Mouse (Mus musculus): ENCODE measurements around the gene Dhx40. TPM values are rescaled to one million over a fixed set of nuclear protein-coding genes. Genes with fewer than 3 reads are reported as not detected.
A peak's percentile ranks its signal among the peaks of the same experiment; 100 is the strongest.
"Not testable (repeated sequence)": the region's sequence is repeated elsewhere in the genome, so short reads cannot be mapped to it uniquely, and the experiment has no call there.

Dhx40 gene
- polyA plus RNA-seq, 1 experiment from 2014 or later: 19.7 TPM

DNA sequence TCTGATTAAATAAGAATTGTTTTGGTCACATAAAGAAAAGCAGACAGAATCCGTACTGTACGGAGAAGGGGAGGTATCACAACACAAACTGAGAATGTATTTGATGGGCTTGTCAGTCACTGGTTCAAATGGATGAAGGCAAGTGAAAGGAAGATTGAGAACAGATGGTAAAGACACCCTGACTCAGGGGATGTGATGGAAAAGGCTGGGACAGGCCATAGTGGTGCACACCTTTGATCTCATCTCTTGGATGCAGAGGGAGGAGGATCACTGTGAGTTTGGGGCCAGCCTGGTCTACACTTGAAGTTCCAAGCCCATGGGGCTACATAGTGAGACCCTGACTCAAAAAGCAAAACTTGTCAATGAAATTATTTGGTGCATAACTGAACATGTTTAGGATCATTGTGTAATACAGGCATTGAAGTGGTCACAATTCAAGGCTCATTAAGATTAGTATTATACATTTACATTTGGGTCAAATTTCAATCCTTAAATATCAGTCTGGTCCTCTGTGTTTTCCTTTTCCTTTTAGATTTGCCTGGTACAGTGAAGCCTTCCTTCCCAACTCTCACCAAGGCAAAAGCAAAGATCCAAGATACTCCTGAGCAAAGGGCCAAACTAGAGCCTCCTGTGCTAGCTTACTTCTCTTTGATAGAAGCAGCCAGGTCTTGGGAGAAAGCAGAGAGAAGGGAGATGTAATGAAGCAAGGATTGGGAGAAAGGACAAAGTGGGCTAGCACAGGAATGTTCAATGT lies 3.2 kb upstream of the Dhx40 start:
- H3K9me3 ChIP-seq: no peaks in the 10 kb centered on the region
- no peaks in the 10 kb centered on the region for H3K27me3 ChIP-seq (ENCODE audit: insufficient read depth, poor library complexity, severe bottlenecking)
- 84% methylated on average over 2 of the region's 2 CpGs for WGBS
- no peaks in the 10 kb centered on the region for H3K36me3 ChIP-seq
- DNase-seq (ENCODE audit: low spot score): no peak
- H3K4me3 ChIP-seq: no peak overlapping the region
- no peak overlapping the region for H3K27ac ChIP-seq
- 0 out of 2 replicates have a peak, but pooled peaks cover 4% of the 10 kb centered on the region for H3K4me1 ChIP-seq

DNA sequence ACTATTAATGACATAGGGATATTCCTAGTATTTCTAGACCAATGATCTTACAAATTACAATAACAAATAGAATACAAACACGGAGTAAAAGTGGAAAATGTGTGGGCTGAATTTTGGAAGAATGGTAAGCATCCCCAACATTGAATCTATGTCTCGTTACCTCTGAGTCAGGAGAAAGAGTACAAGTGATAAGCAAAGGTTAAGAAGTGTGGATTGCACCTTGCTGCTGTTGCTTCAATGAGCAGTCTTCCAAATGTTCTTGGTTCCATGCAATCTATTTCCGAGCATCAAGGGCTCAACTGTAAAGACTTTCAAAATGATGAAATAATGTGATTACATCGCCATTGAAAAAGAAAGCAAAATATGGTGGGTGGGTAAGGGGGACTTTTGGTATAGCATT lies 2.3 kb upstream of the Dhx40 start:
- Histone ChIP-seq H3K9me3 (no peaks in the 10 kb centered on the region), H3K27me3 (ENCODE audit: insufficient read depth, poor library complexity, severe bottlenecking) (no peaks in the 10 kb centered on the region), H3K36me3 (no peaks in the 10 kb centered on the region), H3K4me1 (0 out of 2 replicates have a peak, but pooled peaks cover 4% of the 10 kb centered on the region), H3K27ac (no peak overlapping the region), H3K4me3 (no peak overlapping the region)
- 66% methylated on average over 4 of the region's 4 CpGs for WGBS
- no peak for DNase-seq (ENCODE audit: low spot score)

DNA sequence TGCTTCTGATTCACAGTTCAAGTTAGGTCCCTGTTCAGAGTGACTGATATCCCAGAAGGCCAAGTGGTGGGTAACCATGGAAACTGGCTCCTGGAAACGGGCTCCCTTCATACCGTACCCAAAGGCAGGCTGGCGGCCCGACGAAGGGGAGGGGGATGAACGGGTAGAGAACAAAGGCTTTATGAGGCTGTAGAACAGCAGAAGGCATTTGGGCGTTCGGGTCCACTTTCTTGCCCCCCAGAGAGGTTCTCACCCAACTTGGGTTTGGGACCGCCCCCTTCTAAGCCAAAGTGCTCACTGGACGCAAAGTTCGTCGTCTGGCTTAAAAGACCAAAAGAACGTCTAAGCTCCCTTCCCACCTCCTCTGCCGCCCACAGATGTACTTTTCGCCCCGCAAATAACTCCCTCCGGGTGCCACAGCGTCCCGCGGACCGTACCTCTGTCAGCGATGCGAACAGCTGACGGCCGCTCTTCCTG lies 507 bp downstream of the Dhx40 start:
- peaks cover 19% of the 10 kb centered on the region for H3K36me3 ChIP-seq
- H3K27ac ChIP-seq: peak overlapping the region; percentile 86
- WGBS: under 1% methylated on average over 25 of the region's 25 CpGs
- peak overlapping the region; percentile 97 for H3K4me3 ChIP-seq
- peak; percentile 81 for DNase-seq (ENCODE audit: low spot score)
- H3K9me3 ChIP-seq: no peaks in the 10 kb centered on the region
- 0 out of 2 replicates have a peak, but pooled peaks cover 4% of the 10 kb centered on the region for H3K4me1 ChIP-seq
- H3K27me3 ChIP-seq (ENCODE audit: insufficient read depth, poor library complexity, severe bottlenecking): no peaks in the 10 kb centered on the region

DNA sequence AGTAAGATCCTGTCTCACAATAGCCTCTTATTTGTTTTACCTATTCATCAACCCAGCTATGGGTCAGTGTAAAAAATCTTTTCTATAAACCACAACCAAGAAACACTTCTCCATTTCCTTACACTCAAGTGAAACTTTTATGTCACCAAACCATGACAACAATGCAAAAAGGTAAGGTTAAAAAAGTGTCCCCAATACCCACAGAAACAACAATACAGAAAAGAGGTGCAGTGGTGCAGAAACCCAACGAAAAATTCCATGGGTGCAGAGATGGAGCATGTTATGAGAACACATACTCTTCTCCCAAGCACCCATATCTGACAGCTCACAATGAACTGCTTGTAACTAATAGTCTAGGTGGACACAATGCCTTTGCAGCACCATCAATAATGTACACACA lies 13.4 kb downstream of the Dhx40 start:
- no peak overlapping the region for H3K4me3 ChIP-seq
- no peaks in the 10 kb centered on the region for H3K9me3 ChIP-seq
- no peak overlapping the region for H3K27ac ChIP-seq
- H3K4me1 ChIP-seq: no peaks in the 10 kb centered on the region
- peaks cover 46% of the 10 kb centered on the region for H3K36me3 ChIP-seq
- no peak for DNase-seq (ENCODE audit: low spot score)
- 79% methylated on average over 1 of the region's 1 CpGs for WGBS
- no peaks in the 10 kb centered on the region for H3K27me3 ChIP-seq (ENCODE audit: insufficient read depth, poor library complexity, severe bottlenecking)

DNA sequence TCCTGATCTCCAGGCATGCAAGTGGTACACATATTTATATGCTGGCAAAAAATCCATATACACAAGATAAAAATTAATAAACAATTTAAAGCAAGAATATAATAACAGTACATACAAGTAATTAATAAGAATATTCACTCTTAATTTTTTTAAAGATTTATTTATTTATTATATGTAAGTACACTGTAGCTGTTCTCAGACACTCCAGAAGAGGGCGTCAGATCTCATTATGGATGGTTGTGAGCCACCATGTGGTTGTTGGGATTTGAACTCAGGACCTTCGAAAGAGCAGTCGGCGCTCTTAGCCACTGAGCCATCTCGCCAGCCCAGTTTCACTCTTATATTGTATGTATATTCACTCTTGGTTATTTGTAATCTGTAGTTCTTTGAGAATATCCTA lies 20.1 kb downstream of the Dhx40 start:
- not testable (repeated sequence) for H3K4me1 ChIP-seq; H3K27me3 ChIP-seq (ENCODE audit: insufficient read depth, poor library complexity, severe bottlenecking); DNase-seq (ENCODE audit: low spot score); H3K9me3 ChIP-seq; H3K4me3 ChIP-seq; H3K27ac ChIP-seq
- peaks cover 53% of the 10 kb centered on the region for H3K36me3 ChIP-seq
- 90% methylated on average over 5 of the region's 5 CpGs for WGBS

DNA sequence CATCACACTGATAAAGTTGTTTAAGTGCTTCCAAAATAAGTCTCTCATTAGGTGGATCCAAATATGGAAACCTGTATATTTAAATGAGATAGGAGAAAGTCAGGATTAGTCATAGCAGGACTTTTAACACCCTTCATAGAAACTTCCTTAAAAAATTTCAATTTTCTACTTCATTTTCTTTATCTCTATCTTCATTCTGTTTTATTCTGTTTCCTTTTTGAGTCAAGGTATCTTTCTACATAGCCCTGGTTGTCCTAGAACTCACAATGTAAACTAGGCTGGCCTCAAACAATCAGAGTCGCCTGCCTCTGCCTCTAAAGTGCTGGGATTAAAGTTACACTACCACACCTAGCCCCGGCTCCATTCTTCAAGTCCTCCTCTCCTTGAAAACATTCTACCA lies 21.8 kb downstream of the Dhx40 start:
- H3K27me3 ChIP-seq (ENCODE audit: insufficient read depth, poor library complexity, severe bottlenecking): no peaks in the 10 kb centered on the region
- no peaks in the 10 kb centered on the region for H3K9me3 ChIP-seq
- H3K4me1 ChIP-seq: no peaks in the 10 kb centered on the region
- H3K36me3 ChIP-seq: peaks cover 57% of the 10 kb centered on the region
- no peak overlapping the region for H3K27ac ChIP-seq
- no peak for DNase-seq (ENCODE audit: low spot score)
- WGBS: 90% methylated on average over 2 of the region's 2 CpGs
- H3K4me3 ChIP-seq: no peak overlapping the region

DNA sequence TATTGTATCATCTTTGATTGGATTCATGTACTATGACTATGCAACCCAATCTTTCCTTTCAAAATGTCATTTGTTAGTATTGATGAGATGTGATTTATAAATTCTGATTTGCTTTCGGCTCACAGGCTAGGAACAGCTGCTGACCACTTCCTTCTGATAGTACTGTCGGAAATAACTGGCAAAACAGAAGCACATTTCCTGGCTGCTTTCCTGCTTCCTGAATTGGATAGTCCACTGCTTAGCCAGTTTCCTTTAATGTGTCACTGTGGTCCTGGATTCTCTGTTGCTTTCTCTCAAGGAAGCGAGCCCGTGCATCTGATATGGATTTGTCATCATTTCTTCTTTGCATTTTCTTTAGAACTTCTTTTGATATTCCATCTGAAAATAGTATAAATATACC lies 37.7 kb downstream of the Dhx40 start:
- WGBS: 75% methylated on average over 4 of the region's 4 CpGs
- no peak overlapping the region for H3K4me3 ChIP-seq
- no peaks in the 10 kb centered on the region for H3K27me3 ChIP-seq (ENCODE audit: insufficient read depth, poor library complexity, severe bottlenecking)
- H3K4me1 ChIP-seq: no peaks in the 10 kb centered on the region
- H3K27ac ChIP-seq: no peak overlapping the region
- DNase-seq (ENCODE audit: low spot score): no peak
- peaks cover 27% of the 10 kb centered on the region; the same call in 1 of the 2 replicates for H3K36me3 ChIP-seq
- H3K9me3 ChIP-seq: no peaks in the 10 kb centered on the region

DNA sequence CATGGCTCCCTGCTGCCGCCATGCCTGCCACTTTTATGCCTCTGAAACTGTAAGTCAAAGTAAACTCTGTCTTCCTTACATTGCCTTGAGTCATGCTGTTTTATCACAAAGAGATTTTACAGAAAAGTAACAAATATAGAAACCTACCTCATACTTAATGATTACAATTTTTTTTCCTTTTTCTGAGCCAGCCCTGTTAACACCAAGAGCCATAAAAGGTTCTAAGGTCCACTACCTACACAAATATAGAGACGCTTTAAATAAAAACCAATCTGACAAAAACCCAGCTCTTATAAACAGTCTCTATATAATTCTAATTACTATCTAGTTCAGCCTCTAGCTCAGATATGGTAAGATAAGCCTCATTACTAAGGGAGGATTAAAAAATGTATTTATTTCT lies 43.0 kb downstream of the Dhx40 start:
- no peak for DNase-seq (ENCODE audit: low spot score)
- Histone ChIP-seq H3K27me3 (ENCODE audit: insufficient read depth, poor library complexity, severe bottlenecking) (no peaks in the 10 kb centered on the region), H3K9me3 (no peaks in the 10 kb centered on the region), H3K27ac (no peak overlapping the region), H3K4me1 (no peaks in the 10 kb centered on the region), H3K4me3 (no peak overlapping the region), H3K36me3 (peaks cover 9% of the 10 kb centered on the region; the same call in 1 of the 2 replicates)
- WGBS: 91% methylated on average over 2 of the region's 2 CpGs

DNA sequence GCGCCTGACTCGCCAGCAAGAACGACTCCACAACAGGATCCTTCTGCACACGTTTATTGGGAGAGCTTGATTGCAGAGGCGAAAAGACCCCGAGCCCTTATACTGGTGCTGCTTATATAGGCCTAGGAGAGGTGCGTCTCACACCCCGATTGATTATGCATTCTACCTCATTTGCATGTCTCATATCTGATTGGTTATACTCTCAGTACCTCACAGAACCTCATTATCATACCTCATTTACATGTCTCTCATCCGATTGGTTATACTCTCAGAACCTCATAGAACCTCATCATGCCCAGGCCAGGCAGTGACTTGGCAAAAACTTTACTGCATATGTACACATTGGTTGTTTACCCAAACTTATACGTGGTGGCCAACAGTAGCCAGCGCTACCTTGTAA lies 44.4 kb downstream of the Dhx40 start:
- H3K4me1 ChIP-seq; H3K27me3 ChIP-seq (ENCODE audit: insufficient read depth, poor library complexity, severe bottlenecking); H3K27ac ChIP-seq; DNase-seq (ENCODE audit: low spot score); H3K9me3 ChIP-seq; H3K36me3 ChIP-seq; H3K4me3 ChIP-seq: not testable (repeated sequence)
- WGBS: 96% methylated on average over 11 of the region's 11 CpGs

DNA sequence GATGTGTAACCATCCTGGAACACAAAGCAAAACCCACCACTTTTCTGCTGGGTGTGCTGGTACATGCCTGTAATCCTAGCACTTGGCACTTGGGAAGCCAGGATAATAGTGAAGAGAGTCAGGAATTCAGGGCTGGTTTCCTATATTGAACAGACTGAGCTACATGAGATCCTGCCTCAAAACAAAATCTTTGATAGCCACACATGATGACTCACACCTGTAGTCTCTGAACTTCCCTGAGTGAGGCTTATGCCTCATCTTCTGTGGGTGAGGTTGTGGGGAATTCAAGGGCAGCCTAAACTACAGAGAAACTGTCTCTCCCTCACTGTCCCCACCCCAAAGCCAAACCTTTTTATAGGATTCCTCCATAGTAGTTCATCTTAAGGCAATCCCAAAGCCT lies 47.2 kb downstream of the Dhx40 start:
- Histone ChIP-seq H3K4me3 (no peak overlapping the region), H3K36me3 (0 out of 2 replicates have a peak, but pooled peaks cover 3% of the 10 kb centered on the region), H3K4me1 (peaks cover 6% of the 10 kb centered on the region; the same call in 1 of the 2 replicates), H3K27me3 (ENCODE audit: insufficient read depth, poor library complexity, severe bottlenecking) (no peaks in the 10 kb centered on the region), H3K27ac (no peak overlapping the region), H3K9me3 (no peaks in the 10 kb centered on the region)
- DNase-seq (ENCODE audit: low spot score): no peak

DNA sequence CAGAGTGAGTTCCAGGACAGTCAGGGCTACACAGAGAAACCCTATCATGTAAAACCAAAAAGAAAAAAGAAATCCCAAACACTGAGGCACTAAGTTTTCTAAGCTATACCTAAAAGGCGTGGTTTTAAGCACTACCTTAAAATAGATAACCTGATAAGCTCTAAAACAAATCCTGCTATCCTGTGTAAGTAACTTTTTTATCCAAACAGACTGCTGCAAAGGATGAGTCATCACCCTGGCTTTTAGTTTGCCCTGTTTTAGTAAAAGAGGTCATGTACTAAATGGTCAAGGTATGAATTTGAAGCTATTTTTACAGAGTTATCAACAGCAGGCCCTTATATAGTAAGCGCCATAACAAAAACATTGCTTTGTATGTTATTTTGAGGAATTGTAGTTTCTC lies 47.7 kb downstream of the Dhx40 start:
- Histone ChIP-seq H3K27ac (no peak overlapping the region), H3K36me3 (0 out of 2 replicates have a peak, but pooled peaks cover 3% of the 10 kb centered on the region), H3K27me3 (ENCODE audit: insufficient read depth, poor library complexity, severe bottlenecking) (no peaks in the 10 kb centered on the region), H3K9me3 (no peaks in the 10 kb centered on the region), H3K4me1 (peaks cover 9% of the 10 kb centered on the region; the same call in 1 of the 2 replicates), H3K4me3 (no peak overlapping the region)
- WGBS: 95% methylated on average over 2 of the region's 2 CpGs
- no peak for DNase-seq (ENCODE audit: low spot score)

DNA sequence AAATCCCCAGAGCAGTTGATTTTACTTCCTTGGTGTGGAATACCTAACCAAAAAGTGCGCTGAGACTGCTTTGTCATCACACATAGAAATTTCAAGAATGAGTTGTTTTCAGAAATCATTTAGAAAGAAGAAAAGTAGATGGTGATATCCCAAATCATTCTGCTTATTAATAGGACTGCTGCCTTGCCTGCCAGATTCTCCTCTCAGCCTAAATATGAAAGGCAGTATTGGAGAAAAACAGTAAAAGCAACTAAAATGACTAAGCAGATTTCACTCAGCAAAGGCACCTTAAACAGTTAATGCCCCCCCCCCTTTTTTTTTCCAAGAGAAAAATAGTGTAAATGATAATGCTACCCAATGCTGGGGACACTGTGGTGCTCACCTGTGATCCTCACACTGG lies 48.3 kb downstream of the Dhx40 start:
- Histone ChIP-seq H3K4me3 (peak overlapping the region; percentile 88; the same call in 1 of the 2 replicates), H3K27me3 (ENCODE audit: insufficient read depth, poor library complexity, severe bottlenecking) (no peaks in the 10 kb centered on the region), H3K36me3 (0 out of 2 replicates have a peak, but pooled peaks cover 3% of the 10 kb centered on the region), H3K4me1 (peaks cover 11% of the 10 kb centered on the region; the same call in 1 of the 2 replicates), H3K9me3 (no peaks in the 10 kb centered on the region), H3K27ac (peak overlapping the region; percentile 98; the same call in 1 of the 2 replicates)
- WGBS: 91% methylated on average over 1 of the region's 1 CpGs
- no peak for DNase-seq (ENCODE audit: low spot score)

DNA sequence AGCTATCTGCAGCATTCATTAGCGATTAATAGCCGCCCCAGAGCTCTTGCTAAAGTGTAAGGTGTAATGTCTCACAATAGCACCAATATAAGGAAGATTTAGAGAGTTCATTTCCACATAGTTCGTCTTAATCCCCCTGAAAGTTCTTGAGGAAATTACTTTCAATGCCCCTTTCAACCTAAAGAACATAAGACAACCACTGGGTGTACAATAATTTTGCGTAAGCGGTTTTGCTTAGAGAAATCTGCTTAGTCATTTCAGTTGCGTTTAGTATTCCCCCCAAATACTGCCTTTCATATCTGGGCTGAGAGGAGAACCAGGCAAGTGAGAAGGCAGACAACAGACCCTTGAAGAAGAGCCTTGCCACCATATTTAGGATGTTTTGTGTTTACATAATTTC lies 49.0 kb downstream of the Dhx40 start:
- WGBS: 36% methylated on average over 6 of the region's 6 CpGs
- H3K36me3 ChIP-seq: peaks cover 6% of the 10 kb centered on the region
- no peak for DNase-seq (ENCODE audit: low spot score)
- no peaks in the 10 kb centered on the region for H3K9me3 ChIP-seq
- H3K27ac ChIP-seq: peak overlapping the region; percentile 98
- H3K27me3 ChIP-seq (ENCODE audit: insufficient read depth, poor library complexity, severe bottlenecking): no peaks in the 10 kb centered on the region
- H3K4me1 ChIP-seq: peaks cover 15% of the 10 kb centered on the region
- H3K4me3 ChIP-seq: peak overlapping the region; percentile 88

Measured in heart, embryonic 10.5 days (tissue).